ENCODE assay signal across 23 mouse cellular contexts in the genomic region with DNA sequence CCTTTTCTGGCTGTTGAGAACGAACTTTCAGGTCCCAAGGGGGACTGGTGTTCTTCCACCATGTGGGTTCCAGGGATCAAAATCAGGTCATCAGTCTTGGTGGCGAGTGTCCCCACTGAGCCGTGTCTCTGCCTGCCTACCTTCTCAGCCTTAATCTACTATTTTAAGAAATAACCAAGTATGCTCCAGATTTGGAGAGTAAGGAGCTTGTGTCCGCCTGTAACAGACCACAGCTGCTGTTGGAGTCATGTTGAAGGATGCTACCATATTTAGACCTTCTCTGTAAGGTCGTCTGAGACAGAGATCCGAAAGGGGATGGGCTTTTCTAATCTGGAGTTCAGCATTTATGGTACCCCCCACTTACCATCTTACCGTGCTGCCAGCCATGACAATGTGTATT.
"Had no signal": no experiment of that assay in that cellular context is flagged by ENCODE, and none has a peak within 500 bp of the region (broad histone marks: within the 10 kb centered on the region; RNA-seq: fewer than 3 reads in every experiment).

No protein-coding gene starts in this region.

- H3K4me3 ChIP-seq: heart, embryonic 13.5 days; heart, embryonic 15.5 days; hindbrain, embryonic 13.5 days; hindbrain, embryonic 15.5 days; kidney, embryonic 15.5 days; limb, embryonic 13.5 days; limb, embryonic 15.5 days; liver, embryonic 12.5 days had no signal

- H3K27ac ChIP-seq: heart, embryonic 13.5 days; heart, embryonic 15.5 days; hindbrain, embryonic 13.5 days; hindbrain, embryonic 15.5 days; hindbrain, postnatal 0 days; kidney, embryonic 15.5 days; kidney, postnatal 0 days; limb, embryonic 13.5 days; limb, embryonic 15.5 days; liver, embryonic 12.5 days; liver, embryonic 14.5 days had no signal

- H3K27me3 ChIP-seq: heart, embryonic 13.5 days; heart, embryonic 15.5 days; hindbrain, embryonic 13.5 days; hindbrain, embryonic 15.5 days; kidney, embryonic 15.5 days; limb, embryonic 13.5 days; limb, embryonic 15.5 days; liver, embryonic 12.5 days had no signal

- H3K9me3 ChIP-seq: heart, embryonic 13.5 days; heart, embryonic 15.5 days; hindbrain, embryonic 13.5 days; hindbrain, embryonic 15.5 days; kidney, embryonic 15.5 days; limb, embryonic 13.5 days; limb, embryonic 15.5 days; liver, embryonic 12.5 days had no signal

- H3K4me2 ChIP-seq: heart, embryonic 11.5 days; heart, embryonic 13.5 days; heart, embryonic 15.5 days; hindbrain, embryonic 13.5 days; hindbrain, embryonic 15.5 days; kidney, embryonic 15.5 days; limb, embryonic 13.5 days; limb, embryonic 15.5 days; liver, embryonic 12.5 days had no signal

- H3K4me1 ChIP-seq: heart, embryonic 13.5 days; heart, embryonic 15.5 days; hindbrain, embryonic 15.5 days; kidney, embryonic 15.5 days; limb, embryonic 13.5 days; limb, embryonic 15.5 days; liver, embryonic 12.5 days had no signal

- DNase-seq: gastrocnemius, postnatal 14 days; gastrocnemius, postnatal 36 days; heart, postnatal 14 days; kidney, adult 11 months; kidney, adult 2 months; kidney, adult 9 months; kidney, postnatal 14 days; kidney, postnatal 36 days; layer of hippocampus, adult 9-11 months; layer of hippocampus, postnatal 36 days; left cerebral cortex, postnatal 4 days had no signal

- H3K36me3 ChIP-seq: heart, embryonic 13.5 days; heart, embryonic 15.5 days; hindbrain, embryonic 13.5 days; hindbrain, embryonic 15.5 days; kidney, embryonic 15.5 days; limb, embryonic 13.5 days; limb, embryonic 15.5 days; liver, embryonic 12.5 days had no signal

- H3K9ac ChIP-seq: heart, embryonic 13.5 days; heart, embryonic 15.5 days; hindbrain, embryonic 13.5 days; hindbrain, embryonic 15.5 days; kidney, embryonic 15.5 days; limb, embryonic 13.5 days; limb, embryonic 15.5 days; liver, embryonic 12.5 days; liver, embryonic 14.5 days had no signal
